Mouse (Mus musculus): ENCODE results near the gene Tfap4.
"Not testable (repeated sequence)": the region's sequence is repeated elsewhere in the genome, so short reads cannot be mapped to it uniquely, and the experiment has no call there.

Gene Tfap4

GRCm38 (mm10) chr16:4557085-4557484, 2.6 kb downstream of the Tfap4 start:
- DNase-seq (ENCODE audit: extremely low spot score, low spot score): no peak

- DNase-seq (ENCODE audit: extremely low spot score, low spot score): no peak
Observed at GRCm38 (mm10) chr16:4555555-4555954, 4.1 kb downstream of the Tfap4 start.

- DNase-seq (ENCODE audit: extremely low spot score, low spot score): peak; percentile 69
Observed at GRCm38 (mm10) chr16:4552829-4553550, 6.7 kb downstream of the Tfap4 start.

DNA sequence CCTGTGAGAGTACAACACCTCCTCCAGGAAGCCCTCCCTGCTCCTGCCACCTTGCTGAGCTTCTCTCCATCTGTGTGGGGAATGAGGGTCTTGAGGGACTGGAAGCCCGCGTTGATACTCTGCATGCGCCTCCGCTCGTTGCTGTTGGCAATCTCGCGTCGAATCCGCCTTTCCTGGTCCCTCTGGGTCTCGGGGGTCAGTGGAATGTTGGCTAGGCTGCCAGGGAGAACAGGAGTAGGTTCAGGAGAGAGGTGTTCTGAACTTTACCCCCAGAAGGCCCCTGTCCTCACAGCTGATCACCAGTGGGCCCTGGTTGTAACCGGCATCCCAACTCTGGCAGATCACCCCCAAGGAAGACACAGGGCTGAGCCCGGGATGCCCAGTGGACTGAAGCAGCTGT, 7.8 kb downstream of the Tfap4 start:
- no peak for DNase-seq (ENCODE audit: extremely low spot score, low spot score)

DNA sequence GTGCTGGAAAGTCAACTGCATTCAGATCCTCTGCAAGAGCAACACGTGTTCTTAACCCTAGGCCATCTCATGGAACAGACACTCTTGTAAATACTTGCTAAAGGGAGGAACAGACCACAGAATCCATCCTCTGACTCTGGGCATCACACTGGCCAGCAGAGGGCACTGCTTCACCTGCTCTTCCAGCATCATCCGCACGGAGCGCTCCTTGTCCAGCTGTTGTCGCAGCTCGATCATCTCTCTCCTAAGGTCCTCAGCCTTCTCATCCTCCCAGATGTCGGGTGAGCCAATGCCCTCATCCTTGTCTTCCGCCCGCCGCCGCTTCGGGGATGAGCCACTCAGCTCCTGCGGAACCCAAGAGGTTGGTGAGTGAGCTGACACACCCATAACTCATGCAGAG, 8.6 kb downstream of the Tfap4 start:
- peak; percentile 73 for DNase-seq (ENCODE audit: extremely low spot score, low spot score)

DNA sequence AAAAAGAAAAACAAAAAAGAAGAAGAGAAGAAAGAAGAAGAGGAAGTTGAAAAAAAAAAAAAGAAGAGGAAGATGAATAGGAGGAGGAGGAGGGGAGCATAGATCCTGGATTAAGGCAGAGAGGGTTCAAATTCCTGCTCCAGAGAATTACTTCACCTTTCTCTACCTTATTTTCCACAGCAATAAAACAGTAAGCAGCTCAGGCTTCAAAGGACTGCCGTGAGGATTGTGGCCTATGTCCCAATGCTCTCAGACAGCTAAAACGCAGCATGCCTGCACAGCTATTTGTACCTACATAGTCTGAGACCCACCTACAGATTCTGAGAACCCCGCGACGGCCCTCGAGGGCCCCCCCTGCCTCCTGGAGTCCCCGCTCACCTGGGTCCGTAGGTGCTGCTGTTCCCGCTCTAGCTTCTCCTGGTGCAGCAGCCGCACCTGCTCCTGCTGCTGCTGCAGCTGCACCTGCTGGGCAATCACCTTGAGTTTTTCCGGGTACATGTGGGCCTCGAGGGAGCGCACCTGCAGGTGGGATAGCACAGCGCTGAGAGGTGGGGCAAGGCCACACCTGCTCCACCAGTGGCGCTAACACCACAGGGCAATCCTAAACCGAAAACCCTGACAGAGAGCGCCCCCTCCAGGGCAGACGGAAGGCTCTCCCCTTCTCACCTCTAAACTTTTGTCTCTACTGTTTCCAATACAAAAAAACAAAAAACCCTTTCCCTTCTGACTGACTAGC, 10.5 kb downstream of the Tfap4 start:
- DNase-seq (ENCODE audit: extremely low spot score, low spot score): no peak

DNA sequence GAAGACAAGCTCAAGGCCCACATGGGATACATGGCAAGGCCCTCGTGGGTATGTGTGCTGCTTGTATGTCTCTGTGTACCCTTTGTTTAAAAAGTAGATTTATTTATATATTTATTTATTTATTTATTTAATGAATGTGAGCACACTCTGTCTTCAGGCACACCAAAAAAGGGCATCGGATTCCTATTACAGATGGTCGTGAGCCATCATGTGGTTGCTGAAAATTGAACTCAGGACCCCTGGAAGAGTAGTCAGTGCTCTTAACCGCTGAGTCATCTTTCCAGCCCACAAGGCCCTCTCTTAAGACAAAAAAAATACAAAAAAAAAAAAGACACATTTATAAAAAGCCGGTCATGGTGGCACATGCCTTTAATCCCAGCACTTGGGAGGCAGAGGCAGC, 12.0 kb downstream of the Tfap4 start:
- DNase-seq (ENCODE audit: extremely low spot score, low spot score): no peak

GRCm38 (mm10) chr16:4546838-4547237, 12.8 kb downstream of the Tfap4 start:
- DNase-seq (ENCODE audit: extremely low spot score, low spot score): no peak

DNA sequence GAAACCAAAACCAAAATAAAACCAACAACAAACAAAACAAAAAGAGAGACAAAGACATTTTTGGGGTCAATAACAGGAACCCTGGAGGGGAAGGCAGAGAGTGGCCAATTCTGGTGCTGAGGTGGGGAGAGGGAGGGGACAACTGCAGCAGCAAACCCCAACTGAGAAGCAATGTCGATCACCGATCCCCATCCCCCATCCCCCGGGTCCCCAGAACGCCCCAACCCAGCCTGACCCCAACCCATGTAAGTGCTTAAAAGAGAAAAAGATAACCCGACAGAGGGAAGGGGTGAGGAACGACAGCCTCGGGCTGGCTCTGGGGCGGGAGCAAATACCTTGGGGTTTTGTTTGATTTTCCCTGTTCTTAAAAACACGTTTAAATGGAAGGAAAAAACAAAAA, 14.8 kb downstream of the Tfap4 start:
- DNase-seq (ENCODE audit: extremely low spot score, low spot score): no peak

DNA sequence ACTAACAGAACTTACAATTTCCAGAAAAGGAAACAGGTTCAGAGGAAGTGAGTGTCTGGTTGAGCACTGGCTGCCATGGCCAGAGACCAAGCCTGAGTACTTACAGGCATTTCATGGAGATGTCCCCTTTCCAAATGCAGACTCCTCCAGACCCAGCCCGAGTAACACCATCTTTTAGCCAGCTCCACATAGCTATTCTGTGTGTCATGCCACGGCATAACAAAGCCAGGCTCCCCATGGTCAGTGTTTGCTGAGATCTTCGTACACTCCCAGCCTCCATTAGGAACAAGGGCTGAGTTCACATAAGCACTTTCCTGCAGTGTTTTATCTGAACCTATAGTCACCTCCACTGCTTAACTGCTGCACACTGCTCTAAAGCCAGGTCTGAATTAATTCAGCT, 16.4 kb downstream of the Tfap4 start:
- DNase-seq (ENCODE audit: extremely low spot score, low spot score): no peak

DNA sequence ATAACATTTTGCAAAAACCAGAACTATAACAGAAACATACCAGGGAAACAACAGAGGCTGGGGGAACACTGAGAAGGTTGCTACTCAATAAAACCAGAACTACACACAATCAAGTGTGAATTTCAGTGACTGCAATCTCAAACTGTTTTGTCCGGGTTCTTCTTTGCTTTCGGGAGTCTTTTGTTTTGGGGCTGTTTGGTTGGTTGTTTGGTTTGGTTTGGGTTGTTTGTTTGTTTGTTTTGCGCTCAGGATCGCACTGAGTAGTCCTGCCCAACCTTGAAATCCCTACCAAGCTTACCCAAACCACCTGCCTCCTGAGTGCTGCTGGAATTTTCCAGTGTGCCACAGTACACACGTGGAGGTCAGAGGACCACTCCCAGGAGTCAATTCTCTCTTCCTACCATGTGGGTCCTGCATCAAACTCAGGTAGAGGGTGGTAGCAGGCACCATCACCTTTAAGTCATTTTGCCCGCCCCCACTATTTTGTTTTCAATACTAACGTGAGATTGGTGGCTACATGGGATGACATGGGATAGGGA, 17.3 kb downstream of the Tfap4 start:
- DNase-seq (ENCODE audit: extremely low spot score, low spot score): no peak

DNA sequence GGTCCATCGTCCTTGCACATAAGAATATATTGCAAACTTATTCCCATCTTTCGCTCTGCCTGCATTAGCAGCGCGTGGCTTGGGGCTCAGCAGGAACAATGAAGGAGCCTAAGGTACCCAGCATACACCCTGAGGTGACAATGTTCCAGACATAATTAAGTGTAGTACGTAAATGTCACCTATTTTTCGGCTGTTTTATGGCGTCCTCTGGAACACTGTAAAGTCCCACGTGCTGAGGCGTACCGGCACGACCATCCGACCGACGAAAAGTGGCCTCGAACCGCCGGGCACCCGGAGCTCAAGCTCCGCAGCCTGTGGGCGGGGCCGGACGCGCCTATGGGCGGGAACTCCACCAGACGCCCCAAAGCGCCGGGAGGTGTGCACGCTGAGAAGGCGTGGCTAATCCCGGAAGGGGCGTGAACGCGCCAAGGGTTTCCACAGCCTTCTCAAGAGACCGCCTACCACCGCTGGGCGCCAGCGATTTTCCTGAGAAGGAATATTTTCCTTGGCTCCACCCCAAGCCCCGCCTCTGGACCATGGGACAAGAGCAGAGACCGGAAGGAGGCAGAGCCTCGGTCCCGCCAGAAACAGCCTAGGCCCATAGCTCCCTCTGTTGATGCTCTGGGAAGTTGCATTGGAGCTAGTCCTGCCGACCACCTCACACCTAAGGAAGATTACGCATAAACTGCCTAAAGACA, 18.0 kb downstream of the Tfap4 start, which contains the start of gene Srl:
Gene Srl, minus strand, starts transcription at position 316 of the 698 bp plus-strand sequence.
- DNase-seq (ENCODE audit: extremely low spot score, low spot score): peak; percentile 99

- DNase-seq (ENCODE audit: extremely low spot score, low spot score): no peak
Observed at GRCm38 (mm10) chr16:4541033-4541432, 18.6 kb downstream of the Tfap4 start.

DNA sequence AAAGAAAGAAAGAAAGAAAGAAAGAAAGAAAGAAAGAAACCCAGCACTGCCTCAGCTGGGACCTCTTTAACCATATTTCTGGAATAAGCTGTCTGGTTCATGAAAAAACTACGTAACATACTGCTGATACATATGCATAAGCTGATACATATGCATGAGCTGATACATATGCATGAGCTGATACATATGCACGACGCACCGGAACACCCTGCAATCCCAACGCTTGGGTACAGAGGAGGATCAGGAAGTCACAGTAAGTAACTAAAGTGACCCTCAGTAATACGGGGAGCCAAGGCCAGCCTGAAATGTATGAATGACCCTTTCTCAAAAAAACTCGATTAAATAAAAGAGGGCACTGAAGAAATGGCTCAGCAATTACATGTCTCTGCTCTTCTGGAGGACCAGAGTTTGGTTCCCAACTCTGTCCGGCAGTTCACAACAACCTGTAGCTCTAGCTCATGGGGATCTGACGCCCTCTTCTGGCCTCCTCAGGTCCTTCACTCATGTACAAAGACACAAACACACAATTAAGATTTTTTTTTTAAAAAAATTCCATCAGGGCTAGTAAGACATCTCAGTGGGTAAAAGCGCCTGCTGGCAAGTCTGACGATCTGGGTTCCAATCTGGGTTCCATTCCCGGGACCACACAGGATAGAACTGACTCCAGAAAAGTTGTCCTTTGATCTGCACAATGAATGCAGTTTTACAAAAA, 19.4 kb downstream of the Tfap4 start:
- DNase-seq (ENCODE audit: extremely low spot score, low spot score): no peak

DNA sequence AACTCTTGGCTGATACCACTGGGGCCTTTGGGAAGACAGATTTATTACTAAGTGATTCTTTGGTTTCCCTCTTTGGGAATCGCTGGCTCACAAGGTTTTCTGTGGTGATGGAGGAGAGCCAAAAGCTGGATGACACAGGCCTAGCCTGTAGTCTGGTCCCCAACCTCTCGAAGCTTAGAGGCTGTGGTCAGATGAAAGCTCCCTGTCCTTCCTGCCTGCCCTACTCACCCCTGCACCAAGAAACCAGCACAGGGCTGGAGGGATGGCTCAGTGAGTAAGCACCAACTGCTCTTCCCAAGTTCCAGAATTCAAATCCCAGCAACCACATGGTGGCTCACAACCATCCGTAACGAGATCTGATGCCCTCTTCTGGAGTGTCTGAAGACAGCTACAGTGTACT, 20.1 kb downstream of the Tfap4 start:
- DNase-seq (ENCODE audit: extremely low spot score, low spot score): no peak

DNA sequence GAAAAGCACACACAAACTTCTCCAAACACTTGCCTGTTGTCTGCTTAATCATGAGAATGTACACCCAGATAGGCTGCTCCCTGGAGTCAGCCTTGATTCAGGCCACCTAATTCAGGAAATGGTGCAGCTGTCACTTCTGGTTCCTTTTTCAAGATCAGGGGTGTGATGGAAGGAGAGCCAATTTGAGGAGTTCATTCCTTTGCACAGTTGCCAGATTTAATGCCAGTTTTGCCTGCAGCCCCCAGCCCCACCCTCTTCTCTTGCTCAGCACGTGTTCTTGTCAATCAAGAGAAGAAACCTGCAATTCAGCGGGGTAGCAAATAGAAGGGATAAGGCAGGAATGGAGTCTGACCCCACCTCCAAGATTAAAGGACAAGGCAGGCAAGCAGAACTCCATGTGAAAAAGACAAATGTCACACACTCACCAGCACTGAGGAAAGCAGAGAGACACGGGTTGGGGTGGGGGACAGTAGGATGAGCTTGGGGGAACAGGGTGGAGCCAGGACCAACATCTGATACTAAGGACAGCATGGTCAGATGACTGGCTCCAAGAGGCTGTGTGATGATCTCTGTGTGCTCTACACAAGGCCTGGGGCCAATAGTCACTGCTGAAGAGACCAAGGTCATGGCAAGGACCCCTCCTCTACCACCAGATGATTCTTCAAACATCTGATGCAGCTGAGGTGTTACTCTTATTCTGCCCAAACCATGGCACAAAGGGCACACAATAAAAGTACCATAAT, 21.9 kb downstream of the Tfap4 start:
- DNase-seq (ENCODE audit: extremely low spot score, low spot score): no peak

DNA sequence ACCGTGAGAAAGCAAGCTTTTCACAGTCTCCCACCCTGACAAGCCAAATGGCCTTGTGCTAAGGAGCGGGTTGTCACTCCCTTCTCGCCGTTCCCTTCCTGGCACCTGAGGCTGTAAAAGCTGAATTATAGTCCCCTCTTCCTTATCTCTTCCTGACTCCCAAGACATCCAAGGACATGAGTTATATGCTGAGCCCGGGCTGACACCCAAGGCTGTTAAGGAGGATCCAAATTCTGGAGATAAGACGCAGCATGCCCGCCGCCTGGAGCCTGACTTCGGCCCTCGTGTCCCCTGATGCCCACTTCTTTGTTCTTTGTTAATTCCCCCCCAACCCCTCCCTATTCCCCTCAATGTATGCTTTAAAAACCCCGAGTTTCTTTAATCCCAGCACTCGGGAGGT, 32.3 kb downstream of the Tfap4 start:
- not testable (repeated sequence) for DNase-seq (ENCODE audit: extremely low spot score, low spot score)

DNA sequence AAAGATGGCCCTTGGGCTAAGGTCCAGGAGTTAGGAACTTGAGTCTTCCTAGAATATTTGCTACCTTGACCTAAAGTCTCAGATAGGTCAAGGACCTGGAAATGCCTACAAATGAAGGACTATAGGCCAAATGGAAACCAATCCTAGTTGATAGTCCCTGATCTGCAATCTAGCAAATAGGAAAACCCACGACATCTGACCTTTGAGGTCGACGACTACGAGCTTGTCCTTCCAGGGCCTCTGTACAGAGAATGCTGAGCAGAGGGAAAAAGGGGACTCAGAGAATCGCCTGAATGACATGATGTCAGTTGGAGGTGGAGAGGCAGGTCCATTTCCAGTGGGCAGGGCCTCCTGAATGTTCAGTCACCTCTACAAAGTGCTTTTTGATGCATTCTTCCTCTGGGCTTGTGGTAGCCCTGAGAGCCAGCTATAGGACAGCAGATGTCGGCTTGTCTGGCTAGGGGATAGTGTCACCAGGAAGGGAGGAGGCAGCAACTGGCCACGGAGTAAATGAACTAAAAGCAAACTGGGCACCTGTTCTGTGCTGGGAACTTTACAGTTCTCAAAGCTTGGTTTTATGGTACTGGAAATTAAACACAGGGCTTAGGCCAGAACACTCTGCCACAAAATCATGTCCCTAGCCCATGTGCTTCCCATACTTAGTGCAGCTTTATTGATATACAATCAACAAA, 36.2 kb downstream of the Tfap4 start:
- DNase-seq (ENCODE audit: extremely low spot score, low spot score): no peak

DNA sequence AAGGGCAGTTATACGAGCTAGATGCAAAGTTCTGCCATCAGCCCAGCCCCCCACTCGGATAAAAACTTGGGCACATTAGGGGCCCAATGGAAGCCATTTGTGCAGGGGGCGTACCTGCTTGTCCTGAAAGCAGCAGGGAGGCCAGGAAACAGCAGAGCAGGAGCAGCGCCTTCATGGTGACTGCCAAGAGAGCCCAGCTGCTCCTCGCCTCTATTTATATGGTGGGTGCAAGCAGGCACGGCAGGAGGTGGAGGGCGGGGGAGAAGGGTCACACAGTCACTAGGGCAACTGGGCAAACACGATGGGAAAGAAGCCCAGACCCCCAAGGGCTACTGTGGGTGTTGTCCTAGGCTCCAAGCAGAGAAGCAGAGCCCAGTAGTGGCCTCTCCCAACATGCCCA, 36.8 kb downstream of the Tfap4 start:
- no peak for DNase-seq (ENCODE audit: extremely low spot score, low spot score)
